Mouse (Mus musculus) kidney, postnatal 0 days (tissue): ENCODE measurements around the gene Prkn. TPM values are rescaled to one million over a fixed set of nuclear protein-coding genes. Genes with fewer than 3 reads are reported as not detected.

Experiments
- ATAC-seq: fragments of 200-750 bp; cut with Nextera tagmentation; replicated peaks from 2 replicates; pipeline ENCODE4 v1.8.0; 2017; ENCODE audit warnings: low read depth, moderate number of reproducible peaks, moderate TSS enrichment, moderate library complexity; ENCODE audit not compliant: low FRiP score
- DNase-seq: peaks from one replicate; pipeline ENCODE4 v3.0.0-alpha.2; 2016; ENCODE audit warnings: low spot score
- H3K27ac ChIP-seq: fragments of 300-500 bp; sonication (generic); 2 replicates; pipeline ENCODE4 v1.5.1; 2014; ENCODE audit warnings: mild to moderate bottlenecking
- H3K27me3 ChIP-seq: fragments of 300-500 bp; sonication (generic); 2 replicates; pipeline ENCODE4 v1.6.1; 2014; ENCODE audit warnings: low read length, mixed read lengths; ENCODE audit not compliant: insufficient read depth
- H3K36me3 ChIP-seq: fragments of 300-500 bp; sonication (generic); 2 replicates; pipeline ENCODE4 v1.6.1; 2014; ENCODE audit warnings: low read length, mixed read lengths; ENCODE audit not compliant: insufficient read depth
- H3K4me1 ChIP-seq: fragments of 300-500 bp; sonication (generic); replicated peaks from 2 replicates; pipeline ENCODE4 v1.6.1; 2014; ENCODE audit warnings: antibody characterized with exemption, low read length, mixed read lengths; ENCODE audit not compliant: insufficient read depth
- H3K4me2 ChIP-seq: fragments of 300-500 bp; sonication (generic); 2 replicates; pipeline ENCODE4 v1.6.1; 2014; ENCODE audit warnings: mild to moderate bottlenecking, low read length, moderate library complexity, mixed read lengths
- H3K4me3 ChIP-seq: fragments of 300-500 bp; sonication (generic); replicated peaks from 2 replicates; pipeline ENCODE4 v1.5.1; 2014; ENCODE audit warnings: low read depth, low read length
- H3K9ac ChIP-seq: fragments of 300-500 bp; sonication (generic); 2 replicates; pipeline ENCODE4 v1.6.1; 2014; ENCODE audit warnings: low read depth, low read length
- H3K9me3 ChIP-seq: fragments of 300-500 bp; sonication (generic); replicated peaks from 2 replicates; pipeline ENCODE4 v1.6.1; 2016; ENCODE audit warnings: low read length, inconsistent platforms, mixed read lengths
- CTCF ChIP-seq: IDR thresholded peaks from 2 replicates; pipeline ENCODE4 v1.5.1; 2016; ENCODE audit warnings: antibody characterized with exemption, low read depth, mild to moderate bottlenecking, moderate library complexity
- WGBS: fragments of 180-500 bp; shearing (Covaris S2); extraction: QIAGEN DNeasy Blood & Tissue Kit; methylation state at CpG from one replicate; pipeline ENCODE4 v1.1.7; 2014; 5-methylcytosine and 5-hydroxymethylcytosine counted together
- polyA plus RNA-seq: library from polyadenylated mRNA; unstranded; fragments of >200 nt; fragmentation: Nextera tagmentation; extraction: Ambion mirVana; gene quantifications from 2 replicates; pipeline ENCODE4 v1.2.1, GENCODE M21; 2015

The Prkn gene
- polyA plus RNA-seq, 1 experiment from 2014 or later = 3.6 TPM

- H3K4me1 ChIP-seq = no peaks in the 10 kb centered on the region
- no peaks in the 10 kb centered on the region for H3K36me3 ChIP-seq
- DNase-seq (no peak), ATAC-seq (no peak)
- H3K27ac ChIP-seq = no peak overlapping the region
- TF ChIP-seq CTCF = no peak
- no peak overlapping the region for H3K4me2 ChIP-seq
- no peak overlapping the region for H3K9ac ChIP-seq
- no peak overlapping the region for H3K4me3 ChIP-seq
- WGBS = 53% methylated on average over 11 of the region's 11 CpGs
- no peaks in the 10 kb centered on the region for H3K9me3 ChIP-seq
- H3K27me3 ChIP-seq = no peaks in the 10 kb centered on the region
Measured at GRCm38 (mm10) chr17:11681825-11682372, 841.7 kb downstream of the Prkn start.

GRCm38 (mm10) chr17:11705005-11705404 lies 864.8 kb downstream of the Prkn start:
- Histone ChIP-seq H3K27me3 (no peaks in the 10 kb centered on the region), H3K4me3 (no peak overlapping the region), H3K9ac (no peak overlapping the region), H3K9me3 (no peaks in the 10 kb centered on the region), H3K36me3 (no peaks in the 10 kb centered on the region), H3K4me2 (no peak overlapping the region), H3K4me1 (no peaks in the 10 kb centered on the region), H3K27ac (no peak overlapping the region)
- no peak for TF ChIP-seq CTCF
- DNase-seq (no peak), ATAC-seq (no peak)
- 82% methylated on average over 4 of the region's 4 CpGs for WGBS

DNA sequence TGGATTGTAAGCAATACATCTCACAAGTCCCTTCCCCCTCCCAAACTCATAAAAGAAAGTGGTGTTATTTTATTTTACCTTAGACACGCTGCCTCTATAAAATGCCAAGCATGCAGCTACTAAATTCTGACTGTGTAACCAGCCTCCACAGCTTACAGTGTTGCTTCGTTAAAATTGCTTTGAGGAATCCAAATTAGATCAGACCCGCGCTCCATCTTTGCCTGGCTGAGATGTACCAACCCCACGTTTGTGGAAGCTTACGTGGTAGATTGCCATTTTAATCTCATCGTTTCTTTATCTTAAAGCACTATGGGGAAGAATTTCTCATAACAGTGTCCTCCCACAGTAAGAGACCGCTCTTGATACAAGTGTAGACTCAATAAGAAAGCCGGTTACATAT lies 865.6 kb downstream of the Prkn start:
- no peaks in the 10 kb centered on the region for H3K27me3 ChIP-seq
- no peak for TF ChIP-seq CTCF
- ATAC-seq = no peak
- H3K27ac ChIP-seq = no peak overlapping the region
- no peak overlapping the region for H3K4me3 ChIP-seq
- H3K4me1 ChIP-seq = no peaks in the 10 kb centered on the region
- H3K36me3 ChIP-seq = no peaks in the 10 kb centered on the region
- no peaks in the 10 kb centered on the region for H3K9me3 ChIP-seq
- no peak overlapping the region for H3K9ac ChIP-seq
- no peak for DNase-seq
- WGBS = 81% methylated on average over 9 of the region's 9 CpGs
- H3K4me2 ChIP-seq = no peak overlapping the region

- DNase-seq = no peak
- Histone ChIP-seq H3K9me3 (no peaks in the 10 kb centered on the region), H3K4me3 (no peak overlapping the region), H3K4me2 (no peak overlapping the region), H3K4me1 (no peaks in the 10 kb centered on the region), H3K27ac (no peak overlapping the region), H3K9ac (no peak overlapping the region), H3K36me3 (no peaks in the 10 kb centered on the region), H3K27me3 (no peaks in the 10 kb centered on the region)
- no peak for TF ChIP-seq CTCF
- WGBS = 67% methylated on average over 4 of the region's 4 CpGs
- ATAC-seq = no peak
Measured at GRCm38 (mm10) chr17:11712066-11712465, 871.9 kb downstream of the Prkn start.

GRCm38 (mm10) chr17:11719801-11720200 lies 879.6 kb downstream of the Prkn start:
- no peak overlapping the region for H3K4me2 ChIP-seq
- DNase-seq = no peak
- WGBS = 86% methylated on average over 6 of the region's 6 CpGs

GRCm38 (mm10) chr17:11721906-11722305 lies 881.7 kb downstream of the Prkn start:
- peak; percentile 7 for DNase-seq
- Histone ChIP-seq H3K27me3 (no peaks in the 10 kb centered on the region), H3K9ac (no peak overlapping the region), H3K9me3 (no peaks in the 10 kb centered on the region), H3K36me3 (no peaks in the 10 kb centered on the region), H3K4me3 (no peak overlapping the region), H3K4me1 (no peaks in the 10 kb centered on the region), H3K27ac (no peak overlapping the region), H3K4me2 (no peak overlapping the region)
- WGBS = 35% methylated on average over 5 of the region's 5 CpGs
- no peak for ATAC-seq
- no peak for TF ChIP-seq CTCF

More at GRCm38 (mm10) chr17:11719801-11720200, 879.6 kb downstream of the Prkn start:
- no peak overlapping the region for H3K4me3 ChIP-seq
- TF ChIP-seq CTCF = no peak
- no peaks in the 10 kb centered on the region for H3K4me1 ChIP-seq
- H3K27me3 ChIP-seq = no peaks in the 10 kb centered on the region
- H3K27ac ChIP-seq = no peak overlapping the region
- H3K9me3 ChIP-seq = no peaks in the 10 kb centered on the region
- no peak for ATAC-seq
- H3K36me3 ChIP-seq = no peaks in the 10 kb centered on the region
- H3K9ac ChIP-seq = no peak overlapping the region

GRCm38 (mm10) chr17:11722478-11722877 lies 882.3 kb downstream of the Prkn start:
- no peaks in the 10 kb centered on the region for H3K36me3 ChIP-seq
- ATAC-seq (no peak), DNase-seq (no peak)
- no peaks in the 10 kb centered on the region for H3K27me3 ChIP-seq
- no peak overlapping the region for H3K4me2 ChIP-seq
- H3K9ac ChIP-seq = no peak overlapping the region
- H3K4me3 ChIP-seq = no peak overlapping the region
- H3K27ac ChIP-seq = no peak overlapping the region
- no peaks in the 10 kb centered on the region for H3K9me3 ChIP-seq
- H3K4me1 ChIP-seq = no peaks in the 10 kb centered on the region
- 83% methylated on average over 1 of the region's 1 CpGs for WGBS
- no peak for TF ChIP-seq CTCF
